Mouse (Mus musculus): ENCODE data around the gene 1700020D05Rik. TPM values are rescaled to one million over a fixed set of nuclear protein-coding genes. Genes with fewer than 3 reads are reported as not detected.

The 1700020D05Rik gene
- polyA plus RNA-seq, 1 experiment from 2014 or later = 0.09 TPM

GRCm38 (mm10) chr19:5485371-5485770, 18.2 kb downstream of the 1700020D05Rik start:
- 84% methylated on average over 8 of the region's 8 CpGs for WGBS (ENCODE audit: insufficient replicate concordance)
- peaks cover 43% of the 10 kb centered on the region for H3K4me1 ChIP-seq (replicated peaks)
- no peak overlapping the region for H3K4me3 ChIP-seq (replicated peaks)
- no peaks in the 10 kb centered on the region for H3K9me3 ChIP-seq (replicated peaks)
- no peak overlapping the region for H3K9ac ChIP-seq
- no peak for DNase-seq
- H3K27ac ChIP-seq = no peak overlapping the region
- no peak for ATAC-seq (ENCODE audit: low read depth)
- H3K36me3 ChIP-seq = peaks cover 52% of the 10 kb centered on the region
- H3K4me2 ChIP-seq = no peak overlapping the region
- no peaks in the 10 kb centered on the region for H3K27me3 ChIP-seq

- H3K9ac ChIP-seq = no peak overlapping the region
- no peak overlapping the region for H3K27ac ChIP-seq
- H3K4me3 ChIP-seq (replicated peaks) = no peak overlapping the region
- H3K9me3 ChIP-seq (replicated peaks) = no peaks in the 10 kb centered on the region
- H3K36me3 ChIP-seq = peaks cover 52% of the 10 kb centered on the region
- H3K27me3 ChIP-seq = no peaks in the 10 kb centered on the region
- no peak for ATAC-seq (ENCODE audit: low read depth)
- no peak overlapping the region for H3K4me2 ChIP-seq
- no peak for DNase-seq
- WGBS (ENCODE audit: insufficient replicate concordance) = 82% methylated on average over 5 of the region's 5 CpGs
- peaks cover 37% of the 10 kb centered on the region for H3K4me1 ChIP-seq (replicated peaks)
These were observed 19.1 kb downstream of the 1700020D05Rik start for GRCm38 (mm10) chr19:5484496-5484895.

GRCm38 (mm10) chr19:5483386-5484359, 19.9 kb downstream of the 1700020D05Rik start:
- Histone ChIP-seq H3K27me3 (no peaks in the 10 kb centered on the region), H3K4me1 (replicated peaks) (peaks cover 30% of the 10 kb centered on the region), H3K9me3 (replicated peaks) (no peaks in the 10 kb centered on the region), H3K4me2 (no peak overlapping the region), H3K27ac (no peak overlapping the region), H3K9ac (no peak overlapping the region), H3K4me3 (replicated peaks) (no peak overlapping the region), H3K36me3 (peaks cover 52% of the 10 kb centered on the region)
- 80% methylated on average over 19 of the region's 19 CpGs for WGBS (ENCODE audit: insufficient replicate concordance)
- ATAC-seq (ENCODE audit: low read depth) = no peak
- no peak for DNase-seq

GRCm38 (mm10) chr19:5481398-5481797, 22.2 kb downstream of the 1700020D05Rik start:
- ATAC-seq (ENCODE audit: low read depth) (no peak), DNase-seq (no peak)
- H3K27ac ChIP-seq = no peak overlapping the region
- H3K4me2 ChIP-seq = no peak overlapping the region
- no peak overlapping the region for H3K9ac ChIP-seq
- H3K4me1 ChIP-seq (replicated peaks) = peaks cover 15% of the 10 kb centered on the region
- H3K36me3 ChIP-seq = peaks cover 52% of the 10 kb centered on the region
- H3K4me3 ChIP-seq (replicated peaks) = no peak overlapping the region
- WGBS (ENCODE audit: insufficient replicate concordance) = 83% methylated on average over 10 of the region's 10 CpGs
- H3K27me3 ChIP-seq = 0 out of 2 replicates have a peak, but pooled peaks cover 3% of the 10 kb centered on the region
- no peaks in the 10 kb centered on the region for H3K9me3 ChIP-seq (replicated peaks)

GRCm38 (mm10) chr19:5480016-5480415, 23.6 kb downstream of the 1700020D05Rik start:
- no peak overlapping the region for H3K27ac ChIP-seq
- no peak for DNase-seq
- no peaks in the 10 kb centered on the region for H3K9me3 ChIP-seq (replicated peaks)
- peaks cover 38% of the 10 kb centered on the region for H3K36me3 ChIP-seq
- H3K4me3 ChIP-seq (replicated peaks) = no peak overlapping the region
- 82% methylated on average over 10 of the region's 10 CpGs for WGBS (ENCODE audit: insufficient replicate concordance)
- peaks cover 20% of the 10 kb centered on the region for H3K4me1 ChIP-seq (replicated peaks)
- H3K4me2 ChIP-seq = no peak overlapping the region
- ATAC-seq (ENCODE audit: low read depth) = no peak
- no peak overlapping the region for H3K9ac ChIP-seq
- peaks cover 15% of the 10 kb centered on the region for H3K27me3 ChIP-seq

- Histone ChIP-seq H3K9me3 (replicated peaks) (no peaks in the 10 kb centered on the region), H3K9ac (no peak overlapping the region), H3K4me2 (no peak overlapping the region), H3K4me1 (replicated peaks) (peaks cover 30% of the 10 kb centered on the region), H3K27me3 (peaks cover 36% of the 10 kb centered on the region), H3K36me3 (peaks cover 16% of the 10 kb centered on the region), H3K4me3 (replicated peaks) (no peak overlapping the region), H3K27ac (no peak overlapping the region)
- WGBS (ENCODE audit: insufficient replicate concordance) = 78% methylated on average over 18 of the region's 18 CpGs
- no peak for ATAC-seq (ENCODE audit: low read depth)
- no peak for DNase-seq
These were observed 25.8 kb downstream of the 1700020D05Rik start for GRCm38 (mm10) chr19:5477668-5478300.

- Histone ChIP-seq H3K4me3 (replicated peaks) (no peak overlapping the region), H3K36me3 (peaks cover 9% of the 10 kb centered on the region), H3K9me3 (replicated peaks) (no peaks in the 10 kb centered on the region), H3K9ac (no peak overlapping the region), H3K27me3 (peaks cover 36% of the 10 kb centered on the region), H3K4me1 (replicated peaks) (peaks cover 30% of the 10 kb centered on the region), H3K27ac (no peak overlapping the region), H3K4me2 (no peak overlapping the region)
- DNase-seq (no peak), ATAC-seq (ENCODE audit: low read depth) (no peak)
- WGBS (ENCODE audit: insufficient replicate concordance) = 71% methylated on average over 10 of the region's 10 CpGs
These were observed 26.5 kb downstream of the 1700020D05Rik start for GRCm38 (mm10) chr19:5477004-5477667.

- Histone ChIP-seq H3K4me1 (replicated peaks) (peaks cover 30% of the 10 kb centered on the region), H3K4me2 (peak overlapping the region; percentile 77), H3K27ac (peak overlapping the region; percentile 60; the same call in 1 of the 2 replicates), H3K4me3 (replicated peaks) (peak overlapping the region; percentile 57), H3K27me3 (peaks cover 36% of the 10 kb centered on the region), H3K9me3 (replicated peaks) (no peaks in the 10 kb centered on the region), H3K9ac (peak overlapping the region; percentile 65), H3K36me3 (no peaks in the 10 kb centered on the region)
- ATAC-seq (ENCODE audit: low read depth) (no peak), DNase-seq (no peak)
- WGBS (ENCODE audit: insufficient replicate concordance) = 40% methylated on average over 13 of the region's 13 CpGs
These were observed 28.4 kb downstream of the 1700020D05Rik start for GRCm38 (mm10) chr19:5475069-5475714.

GRCm38 (mm10) chr19:5474281-5475068, 29.1 kb downstream of the 1700020D05Rik start:
- H3K27ac ChIP-seq = peak overlapping the region; percentile 60
- H3K4me2 ChIP-seq = peak overlapping the region; percentile 77
- no peak for DNase-seq
- 2% methylated on average over 52 of the region's 68 CpGs for WGBS (ENCODE audit: insufficient replicate concordance)
- H3K4me3 ChIP-seq (replicated peaks) = peak overlapping the region; percentile 57
- H3K27me3 ChIP-seq = peaks cover 36% of the 10 kb centered on the region
- peak overlapping the region; percentile 65 for H3K9ac ChIP-seq
- peak; percentile 49 for ATAC-seq (ENCODE audit: low read depth)
- H3K36me3 ChIP-seq = no peaks in the 10 kb centered on the region
- no peaks in the 10 kb centered on the region for H3K9me3 ChIP-seq (replicated peaks)
- peaks cover 30% of the 10 kb centered on the region for H3K4me1 ChIP-seq (replicated peaks)

- Histone ChIP-seq H3K9me3 (replicated peaks) (no peaks in the 10 kb centered on the region), H3K4me3 (replicated peaks) (peak within 1 kb of the TSS; percentile 57), H3K4me1 (replicated peaks) (peaks cover 30% of the 10 kb centered on the region), H3K36me3 (no peaks in the 10 kb centered on the region), H3K9ac (peak within 1 kb of the TSS; percentile 65), H3K27ac (peak within 1 kb of the TSS; percentile 60), H3K27me3 (peaks cover 36% of the 10 kb centered on the region), H3K4me2 (peak within 1 kb of the TSS; percentile 77)
- DNase-seq (peak; percentile 69), ATAC-seq (ENCODE audit: low read depth) (peak; percentile 70)
- WGBS (ENCODE audit: insufficient replicate concordance) = 6% methylated on average over 22 of the region's 22 CpGs
These were observed 29.9 kb downstream of the 1700020D05Rik start, which contains the start of gene Efemp2 for GRCm38 (mm10) chr19:5473720-5474119. Efemp2 (plus strand) TSS chr19:5473954.
